Mouse (Mus musculus) left cerebral cortex, adult 9 months (tissue): ENCODE results near the gene Kif14.
"Not testable (repeated sequence)": the region's sequence is repeated elsewhere in the genome, so short reads cannot be mapped to it uniquely, and the experiment has no call there.

Source experiments
- DNase-seq, 2 experiments: peaks; one replicate each; pipeline ENCODE4 v3.0.0; 2022; ENCODE audit warnings: low spot score in 2 of 2

Gene Kif14

DNA sequence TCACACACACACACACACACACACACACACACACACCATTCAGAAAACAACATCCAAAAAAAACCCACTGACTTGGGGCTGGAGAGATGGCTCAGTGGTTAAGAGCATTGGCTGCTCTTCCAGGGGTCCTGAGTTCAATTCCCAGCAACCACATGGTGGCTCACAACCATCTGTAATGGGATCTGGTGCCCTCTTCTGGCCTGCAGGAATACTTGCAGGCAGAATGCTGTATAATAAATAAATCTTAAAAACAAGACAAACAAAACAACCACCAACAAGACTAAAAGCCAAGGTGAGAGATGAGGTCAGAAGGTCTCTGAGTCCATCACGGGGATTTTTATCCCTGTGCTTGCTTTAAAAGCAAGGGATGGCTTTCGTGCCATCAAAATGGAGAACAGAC lies 90.5 kb downstream of the Kif14 start:
- DNase-seq, result not testable (repeated sequence)

DNA sequence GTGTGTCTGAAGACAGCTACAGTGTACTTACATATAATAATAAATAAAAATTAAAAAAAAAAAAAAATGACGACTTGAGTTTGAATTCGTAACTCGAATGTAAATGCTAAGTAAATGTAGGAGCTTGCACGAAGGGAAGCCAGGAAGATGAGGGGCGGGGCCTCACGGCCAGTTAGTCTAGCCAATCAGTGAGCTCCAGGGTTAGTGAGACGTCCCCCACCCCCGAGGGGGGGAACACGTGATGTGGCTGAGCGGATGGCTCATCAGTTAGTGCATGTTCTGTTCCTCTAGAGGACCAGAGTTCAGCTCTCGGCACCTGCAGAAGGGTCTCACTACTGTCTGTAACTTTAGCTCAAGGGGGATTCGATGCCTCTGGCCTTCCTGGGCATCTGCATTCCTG lies 91.3 kb downstream of the Kif14 start:
- no peak for DNase-seq

DNA sequence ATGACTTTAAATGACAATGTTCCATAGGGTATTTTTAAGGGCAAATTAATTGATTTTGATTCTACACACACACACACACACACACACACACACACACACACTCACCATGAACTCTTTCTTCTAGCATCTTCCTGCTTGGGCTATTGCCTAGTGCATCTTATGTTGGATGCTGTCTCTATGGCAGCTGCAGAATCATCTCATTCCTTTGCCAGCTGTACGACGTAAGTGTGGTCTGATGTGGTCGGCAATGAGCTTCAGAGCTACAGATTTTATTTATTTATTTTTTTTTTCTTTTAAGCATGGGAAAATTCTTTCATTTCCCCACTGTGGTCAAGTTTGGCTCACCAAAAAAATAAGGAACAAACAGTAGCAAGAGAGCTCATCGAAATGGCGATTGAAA lies 92.6 kb downstream of the Kif14 start:
- no peak for DNase-seq

DNA sequence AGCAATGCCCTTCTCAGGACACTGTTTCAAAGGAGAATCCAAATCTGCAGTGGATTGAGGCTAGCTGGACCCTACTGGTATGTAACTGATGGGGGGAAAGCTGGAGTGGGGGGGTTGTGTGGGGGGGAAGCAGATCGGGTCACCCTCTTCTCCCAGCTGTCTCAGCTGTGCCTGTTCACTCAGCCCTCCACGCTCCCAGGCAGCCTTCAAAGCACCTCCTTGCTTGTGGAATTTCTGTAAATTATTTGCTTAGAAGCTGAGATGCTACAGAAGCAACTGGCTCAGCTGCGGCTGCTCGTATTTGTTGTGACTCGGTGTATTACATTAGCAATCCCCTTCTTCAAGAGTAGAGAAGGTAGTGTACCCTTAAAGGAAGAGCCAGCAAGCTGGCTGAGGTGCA lies 93.1 kb downstream of the Kif14 start:
- no peak for DNase-seq

DNA sequence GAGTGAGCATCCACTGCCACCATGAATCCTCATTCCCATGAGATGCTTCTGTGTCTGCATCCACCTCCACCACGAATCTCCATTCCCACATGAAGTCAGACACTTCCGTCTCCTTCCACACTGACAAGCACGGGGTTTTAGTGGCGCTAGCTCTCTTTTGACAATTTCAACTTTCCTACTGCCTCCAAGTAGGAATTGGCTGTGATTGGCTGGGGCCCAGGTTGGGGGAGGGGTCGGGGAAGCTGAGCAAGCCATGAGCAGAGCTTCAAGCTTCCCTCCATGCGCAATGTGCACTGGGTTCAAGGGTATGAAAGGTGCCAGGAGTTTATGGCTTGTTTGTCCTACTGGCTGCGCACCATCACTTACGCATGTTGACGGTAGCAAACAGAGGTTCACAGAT lies 93.6 kb downstream of the Kif14 start:
- no peak for DNase-seq

DNA sequence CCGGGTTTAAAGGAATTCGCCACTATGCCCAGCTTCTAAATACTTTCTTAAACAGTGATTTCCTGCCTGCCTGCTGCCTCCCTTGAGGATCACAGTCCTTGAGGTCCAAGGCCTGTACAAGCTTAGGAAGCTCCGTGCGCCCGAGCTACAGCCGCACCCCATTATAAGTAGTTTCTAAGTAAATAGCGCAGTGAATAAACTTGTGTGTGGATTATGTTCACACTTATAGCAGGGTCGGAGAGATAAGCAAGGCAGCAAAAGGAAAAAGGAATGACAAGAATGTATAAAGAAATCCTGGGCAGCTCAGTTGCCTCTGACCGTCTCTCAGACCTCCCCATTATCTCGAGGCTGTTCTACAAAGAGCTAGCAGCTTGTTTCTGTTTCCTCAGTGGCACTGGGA lies 95.7 kb downstream of the Kif14 start:
- no peak for DNase-seq

DNA sequence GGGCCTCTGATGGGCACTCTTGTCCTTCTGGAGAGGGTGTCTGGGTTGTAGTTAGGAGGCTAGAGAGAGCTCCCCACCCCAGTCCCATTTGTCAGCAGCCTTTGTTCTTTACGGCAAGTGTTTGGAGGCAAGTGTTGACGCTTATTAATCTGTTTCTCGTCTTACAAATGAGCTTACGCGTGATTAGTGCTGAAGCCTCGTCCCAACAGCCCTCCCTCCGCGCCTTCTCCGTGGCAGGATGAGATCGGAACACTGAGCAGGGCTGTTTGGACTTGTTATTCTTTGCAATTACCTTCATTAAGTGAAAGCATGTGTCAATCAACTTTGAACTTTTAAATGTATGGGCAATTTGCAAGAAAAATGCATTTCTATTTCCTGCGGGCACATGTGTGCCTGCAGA lies 97.0 kb downstream of the Kif14 start:
- no peak for DNase-seq

DNA sequence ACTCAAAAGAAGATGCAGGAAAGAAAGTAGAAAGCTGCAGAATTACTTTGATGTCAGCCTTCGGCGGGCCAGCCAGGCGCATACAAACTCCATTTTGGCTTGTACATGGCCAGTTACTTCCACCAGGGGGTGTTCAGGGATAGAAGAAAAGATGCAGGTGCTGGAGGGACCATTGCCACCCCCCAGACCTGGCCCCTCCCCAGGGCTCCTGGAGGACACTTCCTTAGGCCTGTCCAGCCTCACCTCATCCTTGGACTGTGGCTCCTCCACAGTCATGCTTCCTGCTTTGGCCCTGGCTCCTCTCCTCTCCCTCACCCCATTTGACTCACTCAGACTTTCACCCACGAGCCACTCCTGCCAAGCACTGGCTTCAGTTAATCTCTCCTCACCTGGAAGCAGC lies 98.8 kb downstream of the Kif14 start:
- no peak for DNase-seq

DNA sequence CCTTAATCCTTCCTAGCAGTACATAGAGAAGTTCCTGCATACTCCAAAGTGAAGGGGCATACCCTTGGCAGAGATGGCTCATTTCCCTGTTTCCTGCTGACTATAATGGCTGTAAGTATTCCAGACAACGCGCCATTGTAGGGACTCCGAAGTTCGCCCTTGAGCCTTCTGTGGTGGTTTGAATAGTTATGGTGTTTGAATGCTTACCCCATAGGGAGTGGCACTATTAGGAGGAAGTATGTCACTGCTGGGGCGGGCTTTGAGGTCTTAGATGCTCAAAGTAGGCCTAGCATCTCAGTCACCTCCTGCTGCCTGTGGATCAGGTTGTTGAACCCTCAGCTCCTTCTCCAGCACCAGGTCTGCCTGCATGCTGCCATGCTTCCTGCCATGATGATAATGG lies 100.2 kb downstream of the Kif14 start:
- DNase-seq, result no peak

DNA sequence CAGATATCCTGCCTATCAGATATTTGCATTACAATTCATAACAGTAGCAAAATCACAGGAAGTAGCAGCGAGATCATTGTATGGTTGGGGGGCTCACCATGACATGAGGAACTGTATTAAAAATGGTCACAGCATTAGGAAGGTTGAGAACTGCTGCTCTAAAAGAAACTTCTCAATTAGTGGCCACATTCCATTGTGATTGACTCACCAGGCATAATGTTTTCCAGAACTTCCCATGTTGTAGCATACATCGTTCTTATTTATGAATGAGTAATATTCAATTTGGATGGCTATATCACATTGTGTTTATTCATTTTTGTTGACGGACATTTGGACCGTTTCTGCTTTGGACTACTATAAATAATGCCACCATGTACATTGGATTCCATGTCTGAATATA lies 101.5 kb downstream of the Kif14 start:
- DNase-seq, result no peak

DNA sequence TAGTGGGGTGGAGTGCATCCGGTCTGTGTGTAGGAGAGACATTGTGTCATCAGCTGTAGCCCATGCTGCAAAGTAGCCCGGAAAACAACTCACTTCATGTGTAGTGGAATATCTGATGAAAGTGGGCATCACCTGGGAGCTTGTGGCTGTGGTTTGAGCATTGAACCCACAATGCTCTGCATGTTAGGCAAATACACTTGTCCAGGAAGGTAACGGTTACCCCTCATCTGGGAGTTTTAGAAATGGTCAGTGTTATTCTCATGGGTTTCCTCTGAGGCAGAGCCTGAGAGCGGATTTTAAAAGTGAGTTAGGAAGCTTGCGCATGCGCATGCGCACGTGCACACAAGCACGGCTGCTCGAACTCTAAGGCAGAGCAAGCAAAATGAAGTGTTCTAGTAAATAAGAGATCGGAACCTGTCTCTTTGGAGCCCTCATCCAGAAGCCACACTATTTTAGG lies 102.6 kb downstream of the Kif14 start:
- no peak for DNase-seq

DNA sequence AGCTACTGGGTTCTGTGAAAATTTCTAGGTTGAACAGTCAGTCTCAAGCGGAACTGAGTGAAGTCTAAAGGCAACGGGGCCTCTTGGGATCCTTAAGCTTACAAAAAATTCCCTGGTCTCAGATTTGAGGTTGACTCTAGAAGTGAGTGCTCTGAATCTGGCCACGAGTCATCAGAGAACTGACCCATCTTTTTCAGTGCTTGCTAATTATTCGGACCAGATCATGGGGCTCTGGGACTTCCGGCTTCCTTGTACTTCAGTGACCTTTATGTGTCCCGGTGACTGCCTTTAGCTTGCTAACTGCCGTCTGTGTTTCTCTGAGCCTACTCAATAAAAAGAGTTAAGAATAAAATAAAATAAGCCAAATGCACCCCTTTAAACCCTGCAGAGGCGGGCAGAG lies 103.1 kb downstream of the Kif14 start:
- no peak for DNase-seq

DNA sequence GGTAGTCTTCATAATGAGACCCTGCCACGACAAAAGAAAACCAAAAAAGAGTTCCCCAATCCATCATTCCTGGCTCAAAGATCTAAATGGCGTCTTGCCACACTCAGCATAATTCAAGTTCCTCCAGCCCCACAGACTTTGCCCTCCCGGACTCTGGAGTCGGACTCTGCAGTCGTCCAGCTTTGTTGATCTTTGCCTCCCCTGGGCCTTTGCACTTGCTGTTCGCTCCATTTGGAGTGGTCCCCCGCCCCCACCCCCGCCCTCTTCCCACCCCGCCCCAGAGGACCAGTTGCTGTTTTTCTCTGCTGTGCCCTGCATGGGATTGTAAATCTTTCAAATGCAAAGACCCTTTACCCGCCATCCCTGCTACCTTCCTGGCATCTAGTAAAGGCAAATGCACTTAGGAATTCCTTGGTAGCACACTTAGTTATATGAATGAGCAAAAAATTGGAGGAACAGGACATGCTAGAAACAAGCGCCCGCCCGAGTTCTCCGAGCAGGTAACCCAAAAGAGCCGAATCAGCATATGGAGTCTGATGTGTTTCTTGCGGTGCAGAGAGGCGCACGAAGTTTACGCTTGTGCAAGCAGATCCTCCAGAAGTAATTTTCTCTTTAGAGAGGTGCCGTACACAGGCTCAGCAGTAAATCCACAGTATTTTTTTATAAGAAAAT lies 103.6 kb downstream of the Kif14 start:
- DNase-seq, result no peak

DNA sequence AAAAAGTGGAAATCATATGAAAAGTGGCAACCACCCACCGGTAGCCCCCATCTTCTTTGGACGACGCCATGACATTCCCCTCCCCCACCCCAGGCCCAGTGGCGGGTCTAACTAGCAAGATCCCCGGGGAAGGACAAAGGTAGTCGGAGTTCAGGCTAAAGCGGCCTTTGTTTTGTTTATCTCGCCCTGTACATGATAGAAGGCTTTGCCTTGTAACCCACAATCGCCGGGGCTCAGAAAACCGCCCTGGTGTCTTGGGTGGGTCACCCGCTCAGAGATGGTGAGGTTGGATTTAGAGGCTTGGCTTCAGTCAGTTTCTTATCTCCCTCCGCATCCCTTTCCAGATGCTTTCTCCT lies 104.1 kb downstream of the Kif14 start:
- DNase-seq, result no peak

DNA sequence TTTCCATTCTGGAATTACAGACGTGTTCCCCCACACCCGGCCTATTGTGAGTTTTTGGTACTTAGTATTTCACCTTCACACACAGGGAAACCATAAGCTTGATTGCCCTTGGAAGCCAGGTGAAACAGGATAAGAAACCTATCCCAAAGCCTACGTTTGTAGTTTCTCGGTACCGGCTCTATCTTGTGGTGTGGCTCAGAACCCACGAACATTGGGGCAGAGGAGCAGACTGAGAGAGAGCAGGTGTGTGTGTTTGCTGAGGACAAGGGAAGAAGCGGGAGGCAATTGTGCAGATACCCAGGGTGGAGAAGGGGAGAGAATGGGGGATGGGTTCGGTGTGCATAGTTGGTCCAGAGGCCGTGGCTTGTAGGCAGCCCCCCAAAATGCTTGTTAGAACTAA lies 104.8 kb downstream of the Kif14 start:
- no peak for DNase-seq

DNA sequence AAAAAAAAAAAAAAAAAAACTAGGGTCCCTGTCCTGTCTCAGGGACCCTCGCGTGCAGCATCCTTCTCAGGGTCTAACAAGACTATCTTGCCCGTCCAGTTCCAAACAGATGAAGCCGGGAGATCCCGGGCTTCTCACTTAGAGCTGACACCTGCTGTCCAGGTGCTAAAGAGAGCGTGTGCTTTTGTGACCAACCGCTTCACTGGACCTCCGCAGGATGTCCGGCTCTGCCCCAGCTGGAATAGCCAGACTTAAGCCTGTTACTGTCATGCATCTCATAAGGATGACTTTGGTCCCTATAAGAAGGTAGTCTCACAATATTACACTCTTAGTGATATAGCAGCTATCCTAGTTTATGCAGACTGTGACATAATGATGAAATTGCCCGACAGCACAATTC lies 105.4 kb downstream of the Kif14 start:
- DNase-seq, result no peak

DNA sequence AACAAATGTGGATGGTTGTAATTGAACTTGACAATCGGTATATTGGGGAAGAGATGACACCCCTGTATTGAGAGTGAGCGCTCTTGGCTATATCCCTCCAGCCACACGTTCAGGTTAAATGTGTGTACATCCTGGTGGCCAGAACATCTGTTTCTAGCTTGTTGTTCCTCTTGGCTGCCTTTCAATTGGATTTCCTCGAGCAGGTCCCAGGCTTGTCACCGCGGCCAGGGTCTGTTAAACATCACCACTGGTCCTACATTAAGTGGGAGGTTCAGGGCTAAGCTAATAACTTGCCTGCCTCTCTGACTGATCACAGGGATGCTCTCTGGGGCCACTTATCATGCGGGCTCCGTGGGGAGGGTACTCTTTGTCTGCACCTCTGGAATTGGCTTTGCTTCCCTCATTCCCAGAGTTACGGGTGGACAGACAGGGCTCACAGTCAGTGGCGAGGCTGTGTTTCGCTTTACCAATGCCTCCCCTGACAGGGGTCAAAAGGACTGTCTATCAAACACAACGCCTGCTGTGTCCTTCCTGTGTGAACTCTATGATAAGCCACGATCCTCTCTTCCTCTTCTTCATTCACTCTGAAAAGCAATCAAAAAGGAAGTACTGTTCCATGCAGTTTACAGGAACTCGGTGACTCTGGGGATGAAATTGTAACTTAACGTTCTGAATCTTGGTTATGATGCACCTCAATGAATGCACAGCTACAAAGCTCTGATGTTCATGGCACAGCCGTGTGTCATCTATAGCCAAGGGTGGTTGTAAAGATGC lies 111.9 kb downstream of the Kif14 start:
- no peak for DNase-seq

DNA sequence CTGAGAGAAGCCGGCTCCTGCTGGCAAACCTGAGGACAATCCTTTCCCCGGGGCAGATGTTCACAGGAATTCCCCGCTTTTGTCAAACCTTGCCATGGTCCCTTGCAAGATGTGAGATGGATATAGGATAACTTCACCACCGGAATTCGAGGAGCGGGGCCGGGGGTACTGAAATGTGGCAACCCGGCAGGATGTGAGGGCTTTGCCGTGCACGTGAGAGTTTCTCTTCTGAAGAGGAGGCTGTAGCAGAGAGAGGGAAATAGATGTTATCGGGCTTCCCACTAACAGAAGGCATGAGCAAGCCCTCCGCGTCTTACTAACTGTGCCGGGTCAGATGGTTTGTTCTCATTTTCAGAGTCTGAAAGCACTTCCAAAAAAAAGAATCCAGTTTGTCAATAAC lies 113.2 kb downstream of the Kif14 start:
- DNase-seq, result no peak

DNA sequence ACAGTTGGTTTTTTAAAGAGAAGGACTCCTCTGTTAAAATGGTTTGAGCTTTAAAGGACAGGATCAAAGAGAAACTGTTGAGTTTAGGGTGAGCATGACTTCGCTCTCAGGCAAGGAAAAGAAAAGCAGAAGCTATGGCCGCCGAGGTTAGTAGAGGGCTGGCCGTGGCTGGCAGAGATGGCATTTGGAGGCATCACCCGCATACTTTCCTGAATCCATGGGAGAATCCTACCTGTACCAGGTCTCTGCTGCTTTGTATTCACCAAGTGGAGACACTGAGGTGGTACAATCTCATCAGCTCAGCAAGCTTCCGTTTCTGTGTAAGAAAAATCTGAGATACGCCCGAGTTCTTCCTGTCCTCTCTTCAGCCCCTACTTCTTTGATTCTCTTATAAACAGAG lies 114.1 kb downstream of the Kif14 start:
- DNase-seq, result no peak
